Mouse (Mus musculus): Measurements from ENCODE around the gene Vps9d1. TPM values are rescaled to one million over a fixed set of nuclear protein-coding genes. Genes with fewer than 3 reads are reported as not detected.
A peak's percentile ranks its signal among the peaks of the same experiment; 100 is the strongest.
"Not testable (repeated sequence)": the region's sequence is repeated elsewhere in the genome, so short reads cannot be mapped to it uniquely, and the experiment has no call there.

Vps9d1 gene
- polyA plus RNA-seq, 1 experiment from 2014 or later = 4.6 TPM

DNA sequence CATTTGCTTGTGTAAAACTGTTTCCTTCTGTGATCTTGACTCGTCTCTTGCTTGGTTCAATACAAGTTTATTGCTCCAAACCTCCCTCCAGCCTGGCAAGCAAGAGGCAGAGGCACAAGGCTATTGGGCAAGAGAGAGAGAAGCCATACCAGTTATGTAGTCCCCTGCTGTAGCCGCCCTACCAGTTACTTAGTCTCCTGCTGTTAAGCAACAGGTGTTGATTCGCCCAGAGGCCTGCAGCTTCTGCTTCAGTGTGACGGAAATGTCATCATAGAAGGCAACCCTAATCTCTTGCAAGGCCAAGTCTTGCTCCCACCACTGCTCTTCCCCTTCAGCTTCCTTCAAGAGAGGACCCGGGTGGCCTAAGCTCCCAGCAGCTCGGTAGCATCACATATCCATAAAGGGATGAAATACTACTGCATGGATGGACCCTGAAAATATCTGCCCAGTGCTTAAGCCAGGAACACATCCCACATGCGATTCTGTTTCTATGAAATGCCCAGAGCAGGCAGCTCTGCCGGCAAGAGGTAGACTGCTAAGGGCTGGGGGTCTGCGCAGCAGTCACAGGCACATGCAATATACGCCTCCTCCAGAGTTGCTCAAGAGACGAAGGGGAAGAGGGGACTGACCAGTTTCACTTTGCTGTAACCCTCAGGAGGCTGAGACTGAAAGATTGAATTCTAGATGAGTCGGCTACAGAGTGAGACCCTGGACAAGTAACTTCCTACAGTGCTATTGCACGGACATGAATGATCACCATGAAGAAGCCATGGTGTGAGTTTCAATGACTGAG, 26.4 kb upstream of the Vps9d1 start:
- Histone ChIP-seq H3K4me2 (0 out of 2 replicates have a peak overlapping the region, but pooled peaks have one; percentile 15), H3K27ac (replicated peaks) (peak overlapping the region; percentile 29), H3K4me3 (replicated peaks) (peak overlapping the region; percentile 23), H3K9ac (no peak overlapping the region), H3K27me3 (no peaks in the 10 kb centered on the region), H3K9me3 (replicated peaks) (no peaks in the 10 kb centered on the region), H3K36me3 (replicated peaks) (peaks cover 47% of the 10 kb centered on the region), H3K4me1 (replicated peaks) (no peaks in the 10 kb centered on the region; the same call in 1 of the 2 replicates)
- WGBS (ENCODE audit: insufficient replicate concordance) = 69% methylated on average over 13 of the region's 13 CpGs
- ATAC-seq (ENCODE audit: insufficient read depth) = peak; percentile 47; the same call in 1 of the 2 replicates

DNA sequence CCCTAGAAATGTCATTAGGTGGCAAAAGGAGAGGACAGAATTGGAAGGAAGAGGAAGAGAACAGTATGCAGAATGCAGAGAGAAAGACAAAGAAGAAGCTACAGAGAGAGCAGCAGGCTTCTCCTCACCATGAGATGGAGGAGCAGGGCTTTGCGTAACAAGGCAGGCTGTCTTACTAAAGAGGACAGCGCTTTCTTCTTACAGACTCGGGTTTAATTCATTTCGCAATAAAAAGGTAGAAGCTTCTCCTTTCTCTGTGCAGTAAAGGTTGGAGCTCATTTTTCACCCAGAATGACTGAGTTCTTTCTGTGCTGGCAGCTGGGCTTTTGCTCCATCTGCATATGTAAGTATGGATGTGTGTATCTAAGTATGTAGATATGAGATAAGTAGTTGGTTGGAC, 25.7 kb upstream of the Vps9d1 start:
- no peak for ATAC-seq (ENCODE audit: insufficient read depth)
- Histone ChIP-seq H3K27ac (replicated peaks) (no peak overlapping the region), H3K9ac (no peak overlapping the region), H3K27me3 (no peaks in the 10 kb centered on the region), H3K4me1 (replicated peaks) (no peaks in the 10 kb centered on the region; the same call in 1 of the 2 replicates), H3K9me3 (replicated peaks) (no peaks in the 10 kb centered on the region), H3K4me2 (no peak overlapping the region), H3K4me3 (replicated peaks) (no peak overlapping the region), H3K36me3 (replicated peaks) (peaks cover 43% of the 10 kb centered on the region)
- 81% methylated on average over 4 of the region's 4 CpGs for WGBS (ENCODE audit: insufficient replicate concordance)

DNA sequence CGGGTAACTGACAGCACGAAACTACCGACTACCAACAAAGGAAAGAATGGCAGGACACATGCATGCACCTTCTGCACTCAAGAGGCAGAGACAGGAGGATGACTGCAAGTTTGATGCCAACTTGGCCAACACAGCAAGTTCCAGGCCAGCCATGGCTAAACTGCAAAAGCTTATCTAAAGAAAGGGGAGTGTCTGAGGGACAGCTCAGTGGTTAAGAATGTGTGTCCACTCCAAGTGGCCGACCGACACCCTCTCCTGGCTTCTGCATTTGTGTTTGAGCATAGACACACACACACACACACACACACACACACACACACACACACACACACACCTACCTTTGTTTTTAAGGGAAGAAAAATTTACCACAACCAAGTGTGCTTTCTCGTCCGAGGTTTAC, 24.3 kb upstream of the Vps9d1 start:
- no peak for ATAC-seq (ENCODE audit: insufficient read depth)
- no peak overlapping the region for H3K4me3 ChIP-seq (replicated peaks)
- WGBS (ENCODE audit: insufficient replicate concordance) = 80% methylated on average over 7 of the region's 7 CpGs
- no peaks in the 10 kb centered on the region for H3K4me1 ChIP-seq (replicated peaks)
- no peak overlapping the region for H3K9ac ChIP-seq
- peaks cover 48% of the 10 kb centered on the region for H3K36me3 ChIP-seq (replicated peaks)
- H3K27ac ChIP-seq (replicated peaks) = no peak overlapping the region
- H3K27me3 ChIP-seq = no peaks in the 10 kb centered on the region
- no peaks in the 10 kb centered on the region for H3K9me3 ChIP-seq (replicated peaks)
- no peak overlapping the region for H3K4me2 ChIP-seq

DNA sequence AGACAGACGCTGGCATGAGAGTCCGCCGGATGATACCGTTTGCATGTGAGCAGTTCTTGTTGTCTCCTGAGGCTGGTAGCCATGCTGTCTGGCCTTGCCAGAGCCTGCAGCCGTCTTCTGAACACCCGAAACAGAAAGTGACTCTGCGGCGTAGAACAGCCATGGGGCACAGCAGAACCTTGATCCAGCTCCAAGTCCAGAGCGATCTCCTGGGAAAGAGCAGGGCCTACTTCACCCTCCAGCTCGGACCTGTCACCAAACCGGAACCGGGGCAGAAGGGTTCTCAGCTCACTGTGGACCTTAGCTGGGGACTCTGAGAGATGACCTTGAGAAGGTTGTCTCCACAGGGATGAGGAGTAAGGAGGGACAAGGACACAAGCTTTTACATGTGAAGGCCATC, 20.9 kb upstream of the Vps9d1 start:
- Histone ChIP-seq H3K9me3 (replicated peaks) (no peaks in the 10 kb centered on the region), H3K4me1 (replicated peaks) (no peaks in the 10 kb centered on the region), H3K36me3 (replicated peaks) (peaks cover 46% of the 10 kb centered on the region), H3K27ac (replicated peaks) (no peak overlapping the region), H3K27me3 (no peaks in the 10 kb centered on the region), H3K9ac (no peak overlapping the region), H3K4me2 (no peak overlapping the region), H3K4me3 (replicated peaks) (no peak overlapping the region)
- 85% methylated on average over 12 of the region's 12 CpGs for WGBS (ENCODE audit: insufficient replicate concordance)
- ATAC-seq (ENCODE audit: insufficient read depth) = no peak

DNA sequence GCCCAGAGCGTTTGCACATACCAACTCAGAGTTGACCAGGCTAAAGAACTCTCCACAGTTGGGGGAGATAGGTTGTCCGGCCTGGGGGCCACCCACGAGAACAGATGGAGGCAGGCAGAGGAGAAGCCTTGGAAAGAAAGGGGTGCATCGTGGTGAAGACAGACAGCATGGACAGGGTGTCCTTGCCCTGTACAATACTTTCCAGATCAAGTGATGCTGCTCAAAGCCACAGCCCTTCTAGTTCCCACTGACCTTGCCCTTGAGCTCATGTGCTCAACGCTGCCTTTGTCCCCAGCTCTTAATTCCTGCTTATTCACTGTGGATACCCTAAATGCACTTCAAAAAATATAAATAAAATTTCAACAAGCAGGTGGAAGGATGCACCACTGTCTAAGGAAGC, 20.3 kb upstream of the Vps9d1 start:
- Histone ChIP-seq H3K36me3 (replicated peaks) (peaks cover 52% of the 10 kb centered on the region), H3K4me3 (replicated peaks) (no peak overlapping the region)

DNA sequence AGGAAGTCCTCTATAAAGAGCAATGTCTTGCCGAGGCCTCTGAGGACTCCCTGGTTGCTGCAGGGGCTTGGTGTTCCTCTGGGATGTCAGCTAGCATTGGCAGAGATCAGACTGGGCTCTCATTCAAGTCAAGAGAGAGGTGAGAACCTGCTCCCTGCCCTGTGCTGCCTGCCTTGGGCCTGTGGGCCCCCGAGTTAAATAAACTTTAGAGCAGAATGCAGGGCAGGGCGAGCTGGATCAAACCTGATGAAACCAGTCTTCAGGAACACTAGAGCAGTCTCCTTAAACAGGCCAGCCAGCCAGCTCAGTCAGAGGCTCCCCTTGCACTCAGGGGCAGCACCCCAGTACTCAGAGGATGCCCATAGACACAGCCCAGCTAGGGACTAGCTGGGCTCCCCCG, 17.8 kb upstream of the Vps9d1 start:
- H3K36me3 ChIP-seq (replicated peaks) = peaks cover 66% of the 10 kb centered on the region
- no peak overlapping the region for H3K4me2 ChIP-seq
- no peaks in the 10 kb centered on the region for H3K27me3 ChIP-seq
- H3K4me1 ChIP-seq (replicated peaks) = 0 out of 2 replicates have a peak, but pooled peaks cover 9% of the 10 kb centered on the region
- no peaks in the 10 kb centered on the region for H3K9me3 ChIP-seq (replicated peaks)
- 71% methylated on average over 4 of the region's 4 CpGs for WGBS (ENCODE audit: insufficient replicate concordance)
- H3K27ac ChIP-seq (replicated peaks) = no peak overlapping the region
- H3K9ac ChIP-seq = no peak overlapping the region
- no peak overlapping the region for H3K4me3 ChIP-seq (replicated peaks)
- no peak for ATAC-seq (ENCODE audit: insufficient read depth)

More for the DNA sequence above, 20.3 kb upstream of the Vps9d1 start:
- H3K9ac ChIP-seq = no peak overlapping the region
- H3K4me2 ChIP-seq = no peak overlapping the region
- no peak for ATAC-seq (ENCODE audit: insufficient read depth)
- H3K27me3 ChIP-seq = no peaks in the 10 kb centered on the region
- H3K27ac ChIP-seq (replicated peaks) = no peak overlapping the region
- WGBS (ENCODE audit: insufficient replicate concordance) = 68% methylated on average over 5 of the region's 5 CpGs
- H3K4me1 ChIP-seq (replicated peaks) = no peaks in the 10 kb centered on the region
- H3K9me3 ChIP-seq (replicated peaks) = no peaks in the 10 kb centered on the region

DNA sequence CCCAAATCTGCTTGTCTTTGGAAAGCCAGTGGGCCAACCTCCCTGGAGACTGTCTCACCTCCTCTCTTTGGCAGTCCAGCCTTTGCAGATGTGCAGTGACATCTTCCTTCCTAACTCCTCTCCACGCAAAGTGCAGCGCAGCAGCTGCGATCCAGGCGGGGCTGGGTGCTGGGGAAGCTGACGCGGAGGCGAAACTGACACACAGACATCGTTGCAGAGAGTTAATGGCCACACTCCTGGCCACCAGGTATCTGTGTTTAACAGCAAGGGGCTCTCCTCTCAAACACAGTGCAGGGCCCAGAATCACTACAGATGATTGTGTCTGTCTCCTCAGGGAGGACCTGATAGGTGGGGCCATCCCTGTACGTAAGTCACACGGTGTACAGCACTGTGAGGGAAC, 17.0 kb upstream of the Vps9d1 start:
- WGBS (ENCODE audit: insufficient replicate concordance) = 81% methylated on average over 10 of the region's 10 CpGs
- peaks cover 71% of the 10 kb centered on the region for H3K36me3 ChIP-seq (replicated peaks)
- no peak overlapping the region for H3K27ac ChIP-seq (replicated peaks)
- 0 out of 2 replicates have a peak, but pooled peaks cover 9% of the 10 kb centered on the region for H3K4me1 ChIP-seq (replicated peaks)
- H3K9me3 ChIP-seq (replicated peaks) = no peaks in the 10 kb centered on the region
- H3K4me2 ChIP-seq = no peak overlapping the region
- H3K9ac ChIP-seq = no peak overlapping the region
- no peak overlapping the region for H3K4me3 ChIP-seq (replicated peaks)
- H3K27me3 ChIP-seq = no peaks in the 10 kb centered on the region
- no peak for ATAC-seq (ENCODE audit: insufficient read depth)

DNA sequence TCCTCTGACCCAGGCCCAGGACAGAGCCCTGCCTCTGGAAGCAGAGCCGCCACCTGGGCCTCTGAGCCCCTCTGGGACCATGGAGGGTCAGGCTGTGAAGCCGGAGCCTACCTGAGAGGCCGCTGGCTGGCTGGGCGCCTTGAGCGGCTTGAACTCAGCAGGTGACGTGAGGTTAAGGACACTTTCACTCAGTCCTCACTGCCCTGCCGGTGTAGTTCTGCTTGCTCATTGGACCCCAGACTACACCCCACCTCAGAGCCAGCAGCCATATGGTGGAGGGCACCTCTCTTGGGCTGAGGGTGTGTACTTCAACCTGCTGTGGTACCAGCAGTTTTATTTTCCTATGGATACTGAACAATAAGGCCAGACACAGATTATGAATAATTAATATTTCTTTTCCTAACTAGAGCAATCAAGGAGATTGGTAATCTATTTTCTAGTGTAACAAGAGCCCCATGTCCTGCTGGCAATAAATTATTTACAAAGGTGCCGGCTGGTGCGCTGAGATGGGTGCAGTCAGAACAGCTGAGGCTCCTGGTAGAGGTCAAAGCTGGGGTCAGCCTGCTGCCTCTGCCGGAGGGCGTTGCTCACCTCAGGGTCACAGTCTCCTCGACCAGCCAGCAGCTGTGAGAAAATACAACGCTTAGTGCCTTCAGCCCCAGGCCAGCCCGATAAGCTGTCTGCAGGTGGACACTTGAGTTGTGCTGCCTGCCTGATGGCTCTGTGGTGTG, 13.9 kb upstream of the Vps9d1 start:
- Histone ChIP-seq H3K4me2 (no peak overlapping the region), H3K27ac (replicated peaks) (no peak overlapping the region), H3K27me3 (no peaks in the 10 kb centered on the region), H3K9me3 (replicated peaks) (no peaks in the 10 kb centered on the region), H3K36me3 (replicated peaks) (peaks cover 83% of the 10 kb centered on the region), H3K4me3 (replicated peaks) (no peak overlapping the region), H3K4me1 (replicated peaks) (0 out of 2 replicates have a peak, but pooled peaks cover 9% of the 10 kb centered on the region), H3K9ac (no peak overlapping the region)
- WGBS (ENCODE audit: insufficient replicate concordance) = 79% methylated on average over 14 of the region's 14 CpGs
- ATAC-seq (ENCODE audit: insufficient read depth) = peak; percentile 26; the same call in 1 of the 2 replicates

DNA sequence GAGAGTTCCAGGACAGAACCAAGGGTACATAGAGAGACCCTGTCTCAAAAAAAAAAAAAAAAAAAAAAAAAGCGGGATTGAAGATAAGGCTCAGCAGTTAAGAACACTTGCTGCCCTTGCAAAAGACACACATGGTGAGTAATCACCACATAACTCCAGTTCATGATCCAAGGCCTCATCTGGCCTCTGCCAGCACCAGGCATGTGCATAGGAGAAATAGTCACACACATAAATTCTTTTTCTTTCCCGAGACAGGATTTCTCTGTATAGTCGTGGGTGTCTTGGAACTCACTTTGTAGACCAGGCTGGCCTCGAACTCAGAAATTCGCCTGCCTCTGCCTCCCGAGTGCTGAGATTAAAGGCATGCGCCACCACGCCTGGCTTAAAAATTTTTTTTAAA, 3.4 kb upstream of the Vps9d1 start:
- ATAC-seq (ENCODE audit: insufficient read depth); H3K27me3 ChIP-seq; H3K9ac ChIP-seq; H3K4me3 ChIP-seq (replicated peaks); H3K27ac ChIP-seq (replicated peaks); H3K4me2 ChIP-seq; H3K9me3 ChIP-seq (replicated peaks): not testable (repeated sequence)
- 75% methylated on average over 8 of the region's 8 CpGs for WGBS (ENCODE audit: insufficient replicate concordance)
- Histone ChIP-seq H3K4me1 (replicated peaks) (peaks cover 31% of the 10 kb centered on the region), H3K36me3 (replicated peaks) (peaks cover 57% of the 10 kb centered on the region)

DNA sequence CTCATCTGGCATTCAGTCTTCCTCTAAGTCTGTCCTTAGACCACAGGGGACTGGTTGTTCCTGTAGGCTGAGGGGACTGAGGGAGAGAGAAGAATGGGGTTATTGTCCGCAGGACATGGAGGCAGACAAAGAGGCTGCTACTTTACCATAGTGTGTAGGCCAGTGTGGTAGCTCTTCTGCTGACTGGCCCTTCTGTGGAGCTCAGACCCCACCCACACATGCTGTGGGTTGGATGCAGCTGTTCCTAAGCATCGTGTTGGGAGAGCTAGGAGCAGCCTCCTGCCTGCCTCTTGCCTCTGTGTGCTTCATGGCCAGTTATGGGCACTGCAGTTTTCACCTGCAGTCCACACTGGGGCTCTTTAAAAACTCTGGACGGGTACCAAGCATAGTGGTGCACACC, 3.0 kb upstream of the Vps9d1 start:
- Histone ChIP-seq H3K27ac (replicated peaks) (no peak overlapping the region), H3K9me3 (replicated peaks) (no peaks in the 10 kb centered on the region), H3K4me1 (replicated peaks) (peaks cover 36% of the 10 kb centered on the region), H3K4me3 (replicated peaks) (no peak overlapping the region), H3K36me3 (replicated peaks) (peaks cover 57% of the 10 kb centered on the region), H3K4me2 (no peak overlapping the region), H3K9ac (no peak overlapping the region), H3K27me3 (no peaks in the 10 kb centered on the region)
- WGBS (ENCODE audit: insufficient replicate concordance) = 69% methylated on average over 3 of the region's 3 CpGs
- ATAC-seq (ENCODE audit: insufficient read depth) = no peak

DNA sequence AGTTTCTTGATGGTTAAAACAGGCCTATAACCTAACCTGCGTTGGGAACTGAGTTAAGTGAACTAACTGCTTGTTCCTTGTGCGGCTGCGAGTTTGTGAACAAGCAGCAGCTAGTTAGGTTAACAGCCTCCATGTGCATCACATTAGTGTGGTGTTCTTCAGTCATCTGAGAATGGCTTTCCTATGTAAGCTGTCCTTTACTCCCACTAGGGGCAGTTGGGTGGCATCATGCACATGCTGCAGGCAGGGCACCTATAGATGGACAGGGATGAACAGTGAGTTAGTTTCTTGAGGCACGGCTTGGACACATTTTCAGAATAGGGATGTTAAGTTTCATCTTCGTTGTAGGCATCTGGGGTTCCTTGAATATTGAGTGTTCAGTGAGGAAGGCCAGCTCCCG, 1.0 kb upstream of the Vps9d1 start:
- H3K4me2 ChIP-seq = peak overlapping the region; percentile 97
- peak overlapping the region; percentile 98 for H3K4me3 ChIP-seq (replicated peaks)
- H3K27me3 ChIP-seq = no peaks in the 10 kb centered on the region
- no peak for ATAC-seq (ENCODE audit: insufficient read depth)
- peaks cover 53% of the 10 kb centered on the region for H3K36me3 ChIP-seq (replicated peaks)
- H3K9me3 ChIP-seq (replicated peaks) = no peaks in the 10 kb centered on the region
- WGBS (ENCODE audit: insufficient replicate concordance) = 59% methylated on average over 6 of the region's 6 CpGs
- peak overlapping the region; percentile 94 for H3K9ac ChIP-seq
- peaks cover 40% of the 10 kb centered on the region for H3K4me1 ChIP-seq (replicated peaks)
- 0 out of 2 replicates have a peak overlapping the region, but pooled peaks have one; percentile 88 for H3K27ac ChIP-seq (replicated peaks)

Data from liver, embryonic 15.5 days (tissue).